Mouse (Mus musculus): ENCODE data around the gene Mfng.

Gene Mfng

GRCm38 (mm10) chr15:78773290-78773729 lies at the start of gene Mfng:
Mfng (minus strand) TSS chr15:78773475.
- peak; percentile 96 for DNase-seq

- no peak for DNase-seq
Observed at GRCm38 (mm10) chr15:78816074-78816391, 42.8 kb upstream of the Mfng start.

GRCm38 (mm10) chr15:78815314-78816073 lies 42.2 kb upstream of the Mfng start:
- DNase-seq, result no peak

GRCm38 (mm10) chr15:78813603-78814002 lies 40.3 kb upstream of the Mfng start:
- no peak for DNase-seq

- no peak for DNase-seq
Observed at GRCm38 (mm10) chr15:78810146-78810545, 36.9 kb upstream of the Mfng start.

GRCm38 (mm10) chr15:78809739-78810138 lies 36.5 kb upstream of the Mfng start:
- DNase-seq, result no peak

- no peak for DNase-seq
Observed at GRCm38 (mm10) chr15:78808980-78809379, 35.7 kb upstream of the Mfng start.

- DNase-seq, result no peak
Observed at GRCm38 (mm10) chr15:78807141-78807540, 33.9 kb upstream of the Mfng start.

- no peak for DNase-seq
Observed at GRCm38 (mm10) chr15:78806614-78807013, 33.3 kb upstream of the Mfng start.

GRCm38 (mm10) chr15:78805351-78805750 lies 32.1 kb upstream of the Mfng start:
- DNase-seq, result no peak

GRCm38 (mm10) chr15:78804326-78804725 lies 31.1 kb upstream of the Mfng start:
- DNase-seq, result no peak

GRCm38 (mm10) chr15:78803499-78803900 lies 30.2 kb upstream of the Mfng start:
- DNase-seq, result peak; percentile 66

GRCm38 (mm10) chr15:78802776-78803391 lies 29.6 kb upstream of the Mfng start, which contains the start of gene Card10:
Card10 (minus strand) TSS chr15:78803042.
- DNase-seq, result peak; percentile 77

- DNase-seq, result peak; percentile 32
Observed at GRCm38 (mm10) chr15:78801971-78802741, 28.9 kb upstream of the Mfng start.

GRCm38 (mm10) chr15:78801571-78801970 lies 28.3 kb upstream of the Mfng start:
- no peak for DNase-seq

GRCm38 (mm10) chr15:78799029-78799428 lies 25.8 kb upstream of the Mfng start:
- DNase-seq, result no peak

GRCm38 (mm10) chr15:78797060-78797329 lies 23.7 kb upstream of the Mfng start:
- no peak for DNase-seq

- peak; percentile 57 for DNase-seq
Observed at GRCm38 (mm10) chr15:78796196-78797059, 23.2 kb upstream of the Mfng start.

- DNase-seq, result no peak
Observed at GRCm38 (mm10) chr15:78790990-78791389, 17.7 kb upstream of the Mfng start.

GRCm38 (mm10) chr15:78790451-78790850 lies 17.2 kb upstream of the Mfng start:
- DNase-seq, result no peak

GRCm38 (mm10) chr15:78789721-78790323 lies 16.5 kb upstream of the Mfng start:
- DNase-seq, result no peak

- DNase-seq, result no peak
Observed at GRCm38 (mm10) chr15:78788042-78788441, 14.8 kb upstream of the Mfng start.

All from retina, postnatal 1 day (tissue).